Mouse (Mus musculus) liver, embryonic 14.5 days (tissue): ENCODE measurements at regions not wholly inside any gene's neighbourhood (a gene's known extent, or its start where the extent isn't known, plus 50 kb on each side); places are given as distances from the start of the nearest gene placed in this dataset.

Experiments
- CTCF ChIP-seq: IDR thresholded peaks from 2 replicates; pipeline ENCODE4 v1.5.1; 2016; ENCODE audit warnings: antibody characterized with exemption, low read depth, control low read depth
- EP300 ChIP-seq: IDR thresholded peaks from 2 replicates; pipeline ENCODE4 v1.6.1; 2016; ENCODE audit warnings: antibody characterized with exemption, low read depth

- TF ChIP-seq CTCF (no peak), EP300 (no peak)
These were observed 169.3 kb downstream of the Mex3b start for GRCm38 (mm10) chr7:83036397-83036796.
